Mouse (Mus musculus): ENCODE data around the gene Hyou1. TPM values are rescaled to one million over a fixed set of nuclear protein-coding genes. Genes with fewer than 3 reads are reported as not detected.

The Hyou1 gene
- polyA plus RNA-seq, 1 experiment from 2014 or later = 26.7 TPM

DNA sequence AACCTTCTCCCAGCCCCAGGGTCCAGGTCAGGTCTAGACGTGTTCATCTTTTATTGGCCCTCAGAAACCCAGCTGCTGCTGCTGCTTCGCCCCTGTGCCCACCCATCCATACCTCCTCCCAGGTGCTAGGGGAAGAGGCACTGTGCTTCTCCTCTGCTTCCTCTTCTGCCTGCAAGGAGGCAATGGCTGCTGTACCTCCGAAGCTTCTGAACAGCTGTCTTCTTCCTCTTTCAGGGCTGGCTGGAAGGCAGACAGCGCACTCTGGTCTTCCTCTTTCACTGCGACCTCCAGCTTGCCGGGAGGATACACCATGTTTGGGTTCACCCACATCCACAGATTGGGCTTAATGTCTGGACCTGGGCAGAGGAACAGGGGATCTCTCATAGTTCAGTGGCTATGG is 56.5 kb downstream of the Hyou1 start:
- Histone ChIP-seq H3K36me3 (replicated peaks) (no peaks in the 10 kb centered on the region), H3K27ac (no peak overlapping the region), H3K4me2 (no peak overlapping the region), H3K4me1 (peaks cover 10% of the 10 kb centered on the region; the same call in 1 of the 2 replicates), H3K9ac (no peak overlapping the region), H3K9me3 (no peaks in the 10 kb centered on the region), H3K4me3 (replicated peaks) (no peak overlapping the region), H3K27me3 (no peaks in the 10 kb centered on the region)
- WGBS = 86% methylated on average over 6 of the region's 6 CpGs
- no peak for ATAC-seq (ENCODE audit: low FRiP score)

DNA sequence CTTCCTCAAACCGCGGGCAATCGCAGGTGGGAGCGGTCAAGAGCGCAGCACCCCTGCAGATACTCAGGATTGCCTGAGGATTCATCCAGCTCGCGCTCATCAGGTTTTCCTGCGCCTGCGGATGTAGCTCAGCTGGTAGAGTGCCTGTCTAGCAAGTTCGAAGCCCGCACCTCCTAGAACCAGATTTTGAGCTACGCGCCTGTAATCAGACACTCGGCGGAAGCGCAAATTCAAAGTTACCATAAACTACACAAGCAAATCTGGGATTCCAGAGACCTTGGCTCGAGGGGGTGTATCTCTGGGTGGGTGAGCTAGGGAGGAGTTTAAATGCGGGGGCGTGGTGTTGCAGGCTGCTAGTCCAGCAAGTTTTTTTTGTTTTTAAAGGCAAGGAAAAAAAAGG is 61.7 kb downstream of the Hyou1 start, which contains the start of gene Foxr1:
Gene Foxr1, minus strand, starts transcription at position 176 of the 400 bp plus-strand sequence.
- Histone ChIP-seq H3K4me3 (replicated peaks) (no peak within 1 kb of the TSS), H3K27ac (no peak within 1 kb of the TSS), H3K27me3 (no peaks in the 10 kb centered on the region), H3K9ac (no peak within 1 kb of the TSS), H3K4me2 (no peak within 1 kb of the TSS), H3K36me3 (replicated peaks) (no peaks in the 10 kb centered on the region), H3K9me3 (no peaks in the 10 kb centered on the region), H3K4me1 (no peaks in the 10 kb centered on the region)
- 81% methylated on average over 19 of the region's 19 CpGs for WGBS
- ATAC-seq (ENCODE audit: low FRiP score) = no peak

Small RNA genes lying within 50 kb of the gene (microRNA-seq; reads per million reads assigned to microRNA genes)
- not detected for gene Gm44335
- not detected for gene Mir7085

Other genes with a start within 250 kb of the Hyou1 start
- gene Mcam, start 245.0 kb upstream of the Hyou1 start, polyA plus RNA-seq (2016; fragmentation: Nextera tagmentation; extraction: Ambion mirVana) = 13.4 and 14.2 TPM in 2 replicates
- gene Cbl, start 145.4 kb upstream of the Hyou1 start, polyA plus RNA-seq (2016; fragmentation: Nextera tagmentation; extraction: Ambion mirVana) = 28.7 and 34.3 TPM in 2 replicates
- gene Ccdc153, start 138.8 kb upstream of the Hyou1 start, polyA plus RNA-seq (2016; fragmentation: Nextera tagmentation; extraction: Ambion mirVana) = not detected in 2 replicates
- 0.23 and 0.31 TPM in 2 replicates for gene Pdzd3, start 128.0 kb upstream of the Hyou1 start, polyA plus RNA-seq (2016; fragmentation: Nextera tagmentation; extraction: Ambion mirVana)
- 4.6 and 5.2 TPM in 2 replicates for gene Nlrx1, start 110.9 kb upstream of the Hyou1 start, polyA plus RNA-seq (2016; fragmentation: Nextera tagmentation; extraction: Ambion mirVana)
- 10.1 and 12.4 TPM in 2 replicates for gene Abcg4, start 90.9 kb upstream of the Hyou1 start, polyA plus RNA-seq (2016; fragmentation: Nextera tagmentation; extraction: Ambion mirVana)
- 34.6 and 35.5 TPM in 2 replicates for gene Hinfp, start 73.8 kb upstream of the Hyou1 start, polyA plus RNA-seq (2016; fragmentation: Nextera tagmentation; extraction: Ambion mirVana)
- gene C2cd2l, start 59.2 kb upstream of the Hyou1 start, polyA plus RNA-seq (2016; fragmentation: Nextera tagmentation; extraction: Ambion mirVana) = 16.5 and 16.9 TPM in 2 replicates
- 38.9 and 39.3 TPM in 2 replicates for gene Dpagt1, start 53.5 kb upstream of the Hyou1 start, polyA plus RNA-seq (2016; fragmentation: Nextera tagmentation; extraction: Ambion mirVana)
- 477 and 482 TPM in 2 replicates for gene H2afx, start 44.8 kb upstream of the Hyou1 start, polyA plus RNA-seq (2016; fragmentation: Nextera tagmentation; extraction: Ambion mirVana)
- 107 and 115 TPM in 2 replicates for gene Hmbs, start 35.3 kb upstream of the Hyou1 start, polyA plus RNA-seq (2016; fragmentation: Nextera tagmentation; extraction: Ambion mirVana)
- 31.5 and 34.8 TPM in 2 replicates for gene Vps11, start 17.8 kb upstream of the Hyou1 start, polyA plus RNA-seq (2016; fragmentation: Nextera tagmentation; extraction: Ambion mirVana)
- gene Slc37a4, start 17.4 kb downstream of the Hyou1 start, polyA plus RNA-seq (2016; fragmentation: Nextera tagmentation; extraction: Ambion mirVana) = 23.4 and 23.6 TPM in 2 replicates
- gene Rps25, start 27.6 kb downstream of the Hyou1 start, polyA plus RNA-seq (2016; fragmentation: Nextera tagmentation; extraction: Ambion mirVana) = 1,477 and 1,540 TPM in 2 replicates
- 242 and 243 TPM in 2 replicates for gene Trappc4, start 28.1 kb downstream of the Hyou1 start, polyA plus RNA-seq (2016; fragmentation: Nextera tagmentation; extraction: Ambion mirVana)
- gene Ccdc84, start 39.1 kb downstream of the Hyou1 start, polyA plus RNA-seq (2016; fragmentation: Nextera tagmentation; extraction: Ambion mirVana) = 30.3 and 32.2 TPM in 2 replicates
- not detected in 2 replicates for gene Foxr1, start 61.6 kb downstream of the Hyou1 start, polyA plus RNA-seq (2016; fragmentation: Nextera tagmentation; extraction: Ambion mirVana)
- gene Upk2, start 75.5 kb downstream of the Hyou1 start, polyA plus RNA-seq (2016; fragmentation: Nextera tagmentation; extraction: Ambion mirVana) = 0.29 TPM in 1 of 2 replicates, not detected in the other
- gene Bcl9l, start 103.3 kb downstream of the Hyou1 start, polyA plus RNA-seq (2016; fragmentation: Nextera tagmentation; extraction: Ambion mirVana) = 10.6 and 10.7 TPM in 2 replicates
- 0.27 TPM in 1 of 2 replicates, not detected in the other for gene Cxcr5, start 182.4 kb downstream of the Hyou1 start, polyA plus RNA-seq (2016; fragmentation: Nextera tagmentation; extraction: Ambion mirVana)
- gene Ddx6, start 225.4 kb downstream of the Hyou1 start, polyA plus RNA-seq (2016; fragmentation: Nextera tagmentation; extraction: Ambion mirVana) = 22.8 and 24.4 TPM in 2 replicates

Measured in forebrain, embryonic 12.5 days (tissue).